Mouse (Mus musculus) liver, embryonic 14.5 days (tissue): ENCODE data around the gene Rpl18.

Experiments
- CTCF ChIP-seq: IDR thresholded peaks from 2 replicates; pipeline ENCODE4 v1.5.1; 2016; ENCODE audit warnings: antibody characterized with exemption, low read depth, control low read depth
- EP300 ChIP-seq: IDR thresholded peaks from 2 replicates; pipeline ENCODE4 v1.6.1; 2016; ENCODE audit warnings: antibody characterized with exemption, low read depth

- TF ChIP-seq CTCF = no peak
- no peak for TF ChIP-seq EP300
These were observed 35.2 kb upstream of the Rpl18 start for GRCm38 (mm10) chr7:45679966-45680621.
